Mouse (Mus musculus) ES-Bruce4 (cell line): ENCODE measurements around the gene Maml3. TPM values are rescaled to one million over a fixed set of nuclear protein-coding genes. Genes with fewer than 3 reads are reported as not detected.

Experiments
- H3K27ac ChIP-seq: 2 replicates; pipeline ENCODE4 v1.5.1; 2012; ENCODE audit warnings: low read length, inconsistent platforms; ENCODE audit not compliant: insufficient read depth
- H3K27me3 ChIP-seq: 2 replicates; pipeline ENCODE4 v1.6.1; 2012; ENCODE audit warnings: mild to moderate bottlenecking, low read length, inconsistent platforms; ENCODE audit not compliant: control insufficient read depth, poor library complexity, insufficient read depth, severe bottlenecking
- H3K36me3 ChIP-seq: 2 replicates; pipeline ENCODE4 v1.6.1; 2012; ENCODE audit warnings: inconsistent platforms, mild to moderate bottlenecking, low read length, moderate library complexity; ENCODE audit not compliant: control insufficient read depth, poor library complexity, insufficient read depth, severe bottlenecking
- H3K4me1 ChIP-seq: one replicate; pipeline ENCODE4 v1.8.1; 2011; ENCODE audit warnings: low read length; ENCODE audit not compliant: control insufficient read depth, insufficient read depth
- H3K4me3 ChIP-seq: 2 replicates; pipeline ENCODE4 v1.5.1; 2011; ENCODE audit warnings: low read depth, mild to moderate bottlenecking, low read length
- H3K9ac ChIP-seq: 2 replicates; pipeline ENCODE4 v1.6.1; 2012; ENCODE audit warnings: low read depth, mild to moderate bottlenecking, inconsistent platforms; ENCODE audit not compliant: poor library complexity, severe bottlenecking
- H3K9me3 ChIP-seq: replicated peaks from 2 replicates; pipeline ENCODE4 v1.6.1; 2012; ENCODE audit warnings: mild to moderate bottlenecking, low read length, inconsistent platforms; ENCODE audit not compliant: control insufficient read depth, poor library complexity, insufficient read depth, severe bottlenecking
- CTCF ChIP-seq: IDR thresholded peaks from one replicate; pipeline ENCODE4 v1.8.1; 2011; ENCODE audit warnings: low read depth, low read length
- EP300 ChIP-seq: IDR thresholded peaks from 2 replicates; pipeline ENCODE4 v1.6.1; 2011; ENCODE audit warnings: low read depth, low read length; ENCODE audit not compliant: insufficient read depth
- POLR2A ChIP-seq: IDR thresholded peaks from one replicate; pipeline ENCODE4 v1.8.1; 2011; ENCODE audit warnings: low read length; ENCODE audit not compliant: insufficient read depth
- polyA plus RNA-seq: library from polyadenylated mRNA; stranded (reverse); fragments of >200 nt; gene quantifications from 2 replicates; pipeline ENCODE4 v1.2.4, GENCODE M21; 2011; ENCODE audit warnings: low read depth; ENCODE audit not compliant: missing spikeins, insufficient read depth, insufficient read length

Maml3 gene
- polyA plus RNA-seq, 1 experiment = 5.7 TPM

- H3K9me3 ChIP-seq = no peaks in the 10 kb centered on the region
- no peaks in the 10 kb centered on the region for H3K27me3 ChIP-seq
- H3K4me3 ChIP-seq = no peak overlapping the region
- no peak for TF ChIP-seq CTCF
- no peak for TF ChIP-seq EP300
- no peak for TF ChIP-seq POLR2A
- no peak overlapping the region for H3K27ac ChIP-seq
- H3K36me3 ChIP-seq = no peaks in the 10 kb centered on the region
- no peak overlapping the region for H3K9ac ChIP-seq
- no peaks in the 10 kb centered on the region for H3K4me1 ChIP-seq
These were observed 308.6 kb downstream of the Maml3 start for GRCm38 (mm10) chr3:51796219-51796828.

DNA sequence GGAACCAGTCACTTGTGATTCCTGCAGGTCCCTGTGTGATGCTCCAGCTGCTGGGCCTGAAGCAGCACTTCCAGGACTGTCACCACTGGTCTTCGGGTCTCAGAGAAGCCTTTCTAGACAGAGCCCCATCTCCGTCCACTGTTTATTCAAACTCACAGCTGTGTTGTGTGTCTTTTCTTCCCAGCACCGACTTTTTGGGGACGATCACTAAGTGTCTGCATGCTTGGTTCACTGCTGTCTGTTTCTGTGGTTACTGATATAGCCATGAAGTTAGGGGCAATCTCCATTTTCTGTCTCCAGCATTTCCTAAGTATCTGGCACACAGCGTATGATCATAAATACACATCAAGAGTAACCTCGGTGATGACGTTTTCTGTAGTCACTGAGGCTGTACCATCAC is 313.3 kb downstream of the Maml3 start:
- H3K27ac ChIP-seq = no peak overlapping the region

GRCm38 (mm10) chr3:51789389-51789904 is 315.4 kb downstream of the Maml3 start:
- peaks cover 3% of the 10 kb centered on the region; the same call in 1 of the 2 replicates for H3K9me3 ChIP-seq
- TF ChIP-seq CTCF = no peak
- TF ChIP-seq POLR2A = no peak
- no peak for TF ChIP-seq EP300
- H3K27ac ChIP-seq = no peak overlapping the region
- no peak overlapping the region for H3K9ac ChIP-seq
- no peak overlapping the region for H3K4me3 ChIP-seq
- no peaks in the 10 kb centered on the region for H3K36me3 ChIP-seq
- no peaks in the 10 kb centered on the region for H3K27me3 ChIP-seq
- no peaks in the 10 kb centered on the region for H3K4me1 ChIP-seq

More for the DNA sequence above, 313.3 kb downstream of the Maml3 start:
- no peak overlapping the region for H3K4me3 ChIP-seq
- H3K9me3 ChIP-seq = peaks cover 3% of the 10 kb centered on the region; the same call in 1 of the 2 replicates
- no peak for TF ChIP-seq EP300
- no peaks in the 10 kb centered on the region for H3K27me3 ChIP-seq
- no peaks in the 10 kb centered on the region for H3K36me3 ChIP-seq
- no peaks in the 10 kb centered on the region for H3K4me1 ChIP-seq
- no peak overlapping the region for H3K9ac ChIP-seq

GRCm38 (mm10) chr3:51788591-51789339 is 316.1 kb downstream of the Maml3 start:
- Histone ChIP-seq H3K9me3 (peaks cover 3% of the 10 kb centered on the region; the same call in 1 of the 2 replicates), H3K27me3 (no peaks in the 10 kb centered on the region), H3K9ac (no peak overlapping the region), H3K4me1 (no peaks in the 10 kb centered on the region), H3K27ac (peak overlapping the region; percentile 31), H3K36me3 (no peaks in the 10 kb centered on the region), H3K4me3 (no peak overlapping the region)
- TF ChIP-seq CTCF = no peak
- TF ChIP-seq EP300 = peak; percentile 64; the same call in 1 of the 2 replicates

DNA sequence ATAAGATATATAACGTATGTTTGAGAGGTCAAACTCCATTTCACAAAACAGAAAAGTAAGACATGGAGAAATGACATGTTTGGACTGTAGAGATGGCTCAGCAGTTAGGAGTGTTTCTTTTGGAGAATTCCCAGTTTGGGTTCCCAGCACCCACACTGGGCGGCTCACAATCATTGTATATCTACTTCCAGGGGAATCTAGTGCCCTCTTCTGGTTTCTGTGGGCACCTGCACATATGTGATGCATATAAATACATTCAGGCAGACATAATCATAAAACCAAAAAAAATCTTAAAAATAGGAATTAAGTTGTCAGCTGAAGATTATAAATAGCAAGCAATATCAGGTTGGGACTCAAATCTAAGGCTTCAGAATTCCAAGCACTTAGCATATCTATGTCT is 316.9 kb downstream of the Maml3 start:
- no peak overlapping the region for H3K27ac ChIP-seq
- H3K36me3 ChIP-seq = no peaks in the 10 kb centered on the region
- H3K4me1 ChIP-seq = no peaks in the 10 kb centered on the region
- no peak overlapping the region for H3K4me3 ChIP-seq
- H3K9ac ChIP-seq = no peak overlapping the region
- TF ChIP-seq POLR2A (no peak), EP300 (no peak), CTCF (no peak)
- no peaks in the 10 kb centered on the region for H3K27me3 ChIP-seq
- H3K9me3 ChIP-seq = peaks cover 3% of the 10 kb centered on the region; the same call in 1 of the 2 replicates

DNA sequence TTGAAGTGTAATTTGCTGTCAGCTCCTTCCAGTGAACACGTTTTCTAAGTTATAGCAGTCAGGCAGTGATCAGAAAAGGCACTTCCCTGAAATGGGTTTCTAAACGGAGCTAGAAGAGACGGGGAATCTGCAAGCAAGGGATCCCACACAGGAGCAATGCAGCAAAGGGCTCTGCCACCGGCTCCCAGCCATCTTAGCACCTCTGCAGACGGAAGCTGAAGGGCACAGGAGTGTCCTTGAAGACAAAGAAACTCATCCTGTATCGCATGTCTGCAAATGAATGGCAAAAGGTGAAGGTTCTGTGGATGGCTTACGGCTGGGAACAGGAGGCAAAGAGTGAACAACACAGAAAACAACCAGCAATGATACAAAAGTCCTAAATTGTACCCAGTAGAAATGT is 319.1 kb downstream of the Maml3 start:
- Histone ChIP-seq H3K4me1 (no peaks in the 10 kb centered on the region), H3K27me3 (no peaks in the 10 kb centered on the region), H3K36me3 (no peaks in the 10 kb centered on the region), H3K9ac (no peak overlapping the region), H3K9me3 (peaks cover 3% of the 10 kb centered on the region; the same call in 1 of the 2 replicates), H3K27ac (no peak overlapping the region), H3K4me3 (no peak overlapping the region)
- TF ChIP-seq POLR2A (no peak), EP300 (no peak), CTCF (no peak)
